Mouse (Mus musculus) ES-Bruce4 (cell line): ENCODE data around the gene Zfp775. TPM values are rescaled to one million over a fixed set of nuclear protein-coding genes. Genes with fewer than 3 reads are reported as not detected.

Experiments
- H3K27ac ChIP-seq: 2 replicates; pipeline ENCODE4 v1.5.1; 2012; ENCODE audit warnings: low read length, inconsistent platforms; ENCODE audit not compliant: insufficient read depth
- H3K27me3 ChIP-seq: 2 replicates; pipeline ENCODE4 v1.6.1; 2012; ENCODE audit warnings: mild to moderate bottlenecking, low read length, inconsistent platforms; ENCODE audit not compliant: control insufficient read depth, poor library complexity, insufficient read depth, severe bottlenecking
- H3K36me3 ChIP-seq: 2 replicates; pipeline ENCODE4 v1.6.1; 2012; ENCODE audit warnings: inconsistent platforms, mild to moderate bottlenecking, low read length, moderate library complexity; ENCODE audit not compliant: control insufficient read depth, poor library complexity, insufficient read depth, severe bottlenecking
- H3K4me1 ChIP-seq: one replicate; pipeline ENCODE4 v1.8.1; 2011; ENCODE audit warnings: low read length; ENCODE audit not compliant: control insufficient read depth, insufficient read depth
- H3K4me3 ChIP-seq: 2 replicates; pipeline ENCODE4 v1.5.1; 2011; ENCODE audit warnings: low read depth, mild to moderate bottlenecking, low read length
- H3K9ac ChIP-seq: 2 replicates; pipeline ENCODE4 v1.6.1; 2012; ENCODE audit warnings: low read depth, mild to moderate bottlenecking, inconsistent platforms; ENCODE audit not compliant: poor library complexity, severe bottlenecking
- H3K9me3 ChIP-seq: replicated peaks from 2 replicates; pipeline ENCODE4 v1.6.1; 2012; ENCODE audit warnings: mild to moderate bottlenecking, low read length, inconsistent platforms; ENCODE audit not compliant: control insufficient read depth, poor library complexity, insufficient read depth, severe bottlenecking
- CTCF ChIP-seq: IDR thresholded peaks from one replicate; pipeline ENCODE4 v1.8.1; 2011; ENCODE audit warnings: low read depth, low read length
- EP300 ChIP-seq: IDR thresholded peaks from 2 replicates; pipeline ENCODE4 v1.6.1; 2011; ENCODE audit warnings: low read depth, low read length; ENCODE audit not compliant: insufficient read depth
- POLR2A ChIP-seq: IDR thresholded peaks from one replicate; pipeline ENCODE4 v1.8.1; 2011; ENCODE audit warnings: low read length; ENCODE audit not compliant: insufficient read depth
- polyA plus RNA-seq: library from polyadenylated mRNA; stranded (reverse); fragments of >200 nt; gene quantifications from 2 replicates; pipeline ENCODE4 v1.2.4, GENCODE M21; 2011; ENCODE audit warnings: low read depth; ENCODE audit not compliant: missing spikeins, insufficient read depth, insufficient read length

Gene Zfp775
- polyA plus RNA-seq, result 3.2 and 6.0 TPM in 2 replicates

DNA sequence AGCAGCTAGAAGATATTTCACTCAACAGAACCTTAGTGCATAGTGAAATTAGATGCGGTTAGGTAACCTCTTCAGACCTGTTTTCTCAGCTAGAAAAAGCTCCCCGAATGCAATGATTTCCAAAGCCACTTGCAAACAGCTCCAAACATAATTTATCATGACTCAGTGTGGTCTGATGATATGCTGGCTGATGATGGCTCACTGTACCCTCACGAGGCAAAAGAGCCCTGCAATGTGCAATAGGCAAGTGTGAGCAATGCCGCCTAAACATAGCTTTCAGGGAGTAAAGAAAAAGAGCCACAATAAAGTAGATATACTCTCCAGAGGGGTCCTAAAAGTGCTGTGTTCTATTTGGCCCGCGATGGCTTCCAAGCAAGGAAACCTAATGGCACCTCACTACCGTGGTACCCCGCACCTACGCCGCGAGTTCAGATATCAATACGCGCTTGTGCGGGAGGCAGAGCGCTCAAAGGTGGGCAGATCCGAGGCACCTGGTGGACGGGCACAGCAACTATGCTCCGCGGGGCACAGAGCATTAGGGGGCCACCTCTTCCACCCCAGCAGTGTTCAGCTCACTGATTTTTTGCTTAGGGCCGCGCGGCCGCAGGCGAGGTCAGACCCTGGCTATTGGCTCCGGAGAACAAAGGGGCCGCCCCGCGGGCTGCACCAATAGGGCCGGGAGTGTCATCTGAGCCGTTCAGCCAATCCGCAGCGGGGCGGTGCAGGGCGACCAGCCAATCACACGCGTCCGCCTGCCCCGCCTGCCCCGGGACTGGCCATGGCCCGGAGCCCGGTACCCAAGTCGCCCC is at the start of gene Zfp775:
TSS of gene Zfp775 (plus strand) at position 793 of the 809 bp plus-strand sequence.
- H3K4me1 ChIP-seq, result no peaks in the 10 kb centered on the region
- no peaks in the 10 kb centered on the region for H3K36me3 ChIP-seq
- no peak within 1 kb of the TSS for H3K27ac ChIP-seq
- no peaks in the 10 kb centered on the region for H3K9me3 ChIP-seq
- no peak for TF ChIP-seq CTCF
- TF ChIP-seq EP300, result no peak
- no peaks in the 10 kb centered on the region for H3K27me3 ChIP-seq
- peak within 1 kb of the TSS; percentile 69 for H3K9ac ChIP-seq
- H3K4me3 ChIP-seq, result peak within 1 kb of the TSS; percentile 95

DNA sequence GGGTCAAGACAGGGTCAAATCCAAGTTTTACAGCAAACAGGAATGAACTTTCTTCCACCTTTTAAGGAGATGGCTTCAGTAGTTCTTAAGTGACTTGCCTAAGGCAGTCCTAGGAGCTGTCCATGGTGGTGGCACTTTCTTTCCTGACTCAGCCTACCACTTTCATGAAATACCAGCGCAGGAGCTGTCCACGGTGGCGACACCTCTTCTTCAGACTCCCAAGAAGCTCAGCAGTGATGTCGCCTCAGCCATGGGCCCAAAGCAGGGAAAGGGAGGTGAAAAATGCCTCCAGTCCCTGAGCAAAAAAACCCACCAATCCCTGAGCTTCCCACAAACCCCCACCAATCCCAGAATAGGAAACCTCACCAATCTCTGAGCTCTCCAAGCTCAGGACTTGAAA is 48.9 kb upstream of the Zfp775 start:
- Histone ChIP-seq H3K9me3 (no peaks in the 10 kb centered on the region), H3K27ac (no peak overlapping the region), H3K4me1 (no peaks in the 10 kb centered on the region), H3K36me3 (no peaks in the 10 kb centered on the region), H3K4me3 (no peak overlapping the region), H3K27me3 (no peaks in the 10 kb centered on the region), H3K9ac (no peak overlapping the region)
- TF ChIP-seq CTCF (no peak), EP300 (no peak), POLR2A (no peak)

DNA sequence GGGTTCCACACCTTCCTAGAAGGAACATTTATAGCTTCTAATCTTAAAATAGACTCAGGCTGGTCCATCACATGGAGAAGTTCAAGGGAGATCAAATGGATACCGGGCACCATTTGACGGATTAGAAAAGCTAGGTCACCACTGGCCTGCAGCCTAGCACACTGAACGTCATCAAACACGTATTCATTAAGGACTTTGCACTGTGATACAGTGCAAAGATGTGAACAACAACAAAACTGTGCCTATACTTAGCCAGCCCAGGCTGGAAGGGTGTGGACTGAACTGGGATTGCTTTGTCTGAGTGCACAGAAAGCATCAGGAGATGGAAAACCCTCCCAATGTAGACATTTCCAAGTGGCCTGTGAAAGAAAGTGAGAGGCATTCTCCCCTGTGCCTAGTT is 48.0 kb upstream of the Zfp775 start:
- Histone ChIP-seq H3K36me3 (no peaks in the 10 kb centered on the region), H3K9me3 (no peaks in the 10 kb centered on the region), H3K9ac (no peak overlapping the region), H3K27ac (no peak overlapping the region), H3K4me3 (no peak overlapping the region), H3K27me3 (no peaks in the 10 kb centered on the region), H3K4me1 (no peaks in the 10 kb centered on the region)
- no peak for TF ChIP-seq EP300

DNA sequence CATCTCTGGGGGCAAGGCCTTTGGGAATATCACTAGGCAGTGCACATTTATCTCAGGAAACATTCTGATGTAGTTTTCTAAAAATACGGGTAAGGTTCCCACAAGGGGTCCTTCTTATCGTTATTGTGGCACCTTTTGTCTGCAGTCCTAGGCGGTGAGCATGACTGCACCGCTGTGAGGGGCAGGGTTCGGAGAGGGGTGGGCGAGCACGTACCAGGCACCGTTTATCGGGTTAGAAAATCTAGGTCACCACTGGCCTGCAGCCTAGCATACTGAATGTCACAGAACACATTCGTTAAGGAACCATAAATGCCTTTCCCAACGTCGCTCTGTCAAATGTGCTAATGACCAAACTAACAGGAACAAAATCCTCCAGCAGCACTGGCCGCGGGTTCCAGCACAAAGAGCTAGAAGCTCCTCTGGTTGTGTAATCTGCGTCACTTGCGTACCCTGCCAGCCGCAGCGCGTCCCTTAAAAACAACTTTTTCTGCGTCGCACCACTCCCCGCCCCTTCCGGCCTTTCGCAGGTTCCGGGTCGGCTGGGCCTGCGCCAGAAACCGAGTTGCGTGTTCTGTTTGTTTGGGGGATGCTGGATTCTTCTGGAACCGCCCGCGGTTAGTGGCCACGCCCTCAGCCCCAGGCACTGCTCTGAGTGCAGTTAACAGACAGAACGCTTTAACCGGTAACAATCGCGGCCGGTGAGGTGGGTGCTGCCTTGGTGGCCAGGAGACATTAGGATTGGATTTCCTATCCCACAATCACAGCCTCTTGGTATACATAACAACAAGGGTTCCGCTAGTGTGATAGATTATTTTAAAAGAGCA is 47.4 kb upstream of the Zfp775 start, which contains the start of gene Lrrc61:
TSS of gene Lrrc61 (plus strand) at position 517 of the 824 bp plus-strand sequence.
- no peaks in the 10 kb centered on the region for H3K4me1 ChIP-seq
- H3K4me3 ChIP-seq, result peak within 1 kb of the TSS; percentile 90

DNA sequence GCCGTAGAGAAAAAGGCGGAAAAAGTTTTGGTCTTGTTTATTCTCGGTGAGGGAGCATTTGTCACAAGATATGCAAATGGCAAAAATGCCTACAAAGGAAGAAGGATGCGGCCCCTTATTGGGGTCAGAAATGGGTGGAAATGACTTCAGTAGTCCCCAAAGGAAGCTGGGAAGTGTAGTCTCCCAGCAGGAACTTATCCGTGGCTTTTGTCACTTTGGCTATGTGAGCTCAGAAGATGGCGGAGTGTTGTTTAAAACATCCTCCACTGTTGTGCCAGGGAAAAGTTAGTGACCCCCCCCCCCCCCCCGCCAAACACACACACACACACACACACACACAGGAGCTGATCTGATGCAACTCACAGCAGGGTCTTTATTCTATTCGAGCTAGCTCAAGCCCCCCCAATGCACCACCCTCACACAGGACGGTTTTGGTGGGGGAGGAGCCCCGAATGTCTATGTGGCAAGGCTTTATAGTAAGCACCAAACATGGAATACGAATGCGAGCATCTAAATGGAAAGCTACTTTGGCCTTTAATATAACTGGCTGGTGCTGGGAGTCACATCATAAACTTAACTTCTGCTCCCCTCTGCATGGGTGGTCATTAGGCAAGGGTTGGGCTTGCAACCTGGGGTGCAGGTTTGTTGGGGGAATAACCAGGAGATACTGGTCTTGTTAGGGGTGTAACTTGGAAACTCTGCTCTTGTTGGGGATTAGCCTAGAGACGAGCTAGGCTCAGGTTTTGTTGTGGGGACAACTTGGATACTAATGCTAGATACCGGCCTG is 46.6 kb upstream of the Zfp775 start:
- Histone ChIP-seq H3K4me1 (no peaks in the 10 kb centered on the region), H3K27ac (peak overlapping the region; percentile 69), H3K9me3 (no peaks in the 10 kb centered on the region), H3K27me3 (no peaks in the 10 kb centered on the region), H3K4me3 (peak overlapping the region; percentile 90), H3K36me3 (no peaks in the 10 kb centered on the region), H3K9ac (peak overlapping the region; percentile 56)
- TF ChIP-seq EP300, result no peak
- no peak for TF ChIP-seq CTCF
- TF ChIP-seq POLR2A, result no peak

More for the DNA sequence above, 47.4 kb upstream of the Zfp775 start, which contains the start of gene Lrrc61:
- H3K36me3 ChIP-seq, result no peaks in the 10 kb centered on the region
- TF ChIP-seq POLR2A (no peak), EP300 (peak; percentile 63; the same call in 1 of the 2 replicates)
- peak within 1 kb of the TSS; percentile 69 for H3K27ac ChIP-seq
- H3K9me3 ChIP-seq, result no peaks in the 10 kb centered on the region
- peak within 1 kb of the TSS; percentile 56 for H3K9ac ChIP-seq
- H3K27me3 ChIP-seq, result no peaks in the 10 kb centered on the region
